Mouse (Mus musculus) thymus, adult 2 months (tissue): ENCODE results near the gene Gm14496.

ENCODE experiments used
- CTCF ChIP-seq: fragments of 200-500 bp; IDR thresholded peaks from 2 replicates; pipeline ENCODE4 v1.5.1; 2012; ENCODE audit warnings: mild to moderate bottlenecking, control low read depth, low read length, moderate library complexity, borderline replicate concordance; ENCODE audit not compliant: control insufficient read depth, poor library complexity, insufficient read depth; ENCODE audit errors: extremely low read depth
- POLR2A ChIP-seq: fragments of 200-500 bp; IDR thresholded peaks from 2 replicates; pipeline ENCODE4 v1.6.1; 2012; ENCODE audit warnings: mild to moderate bottlenecking, low read length, control low read depth, moderate library complexity; ENCODE audit not compliant: control insufficient read depth, poor library complexity, insufficient read depth; ENCODE audit errors: extremely low read depth

DNA sequence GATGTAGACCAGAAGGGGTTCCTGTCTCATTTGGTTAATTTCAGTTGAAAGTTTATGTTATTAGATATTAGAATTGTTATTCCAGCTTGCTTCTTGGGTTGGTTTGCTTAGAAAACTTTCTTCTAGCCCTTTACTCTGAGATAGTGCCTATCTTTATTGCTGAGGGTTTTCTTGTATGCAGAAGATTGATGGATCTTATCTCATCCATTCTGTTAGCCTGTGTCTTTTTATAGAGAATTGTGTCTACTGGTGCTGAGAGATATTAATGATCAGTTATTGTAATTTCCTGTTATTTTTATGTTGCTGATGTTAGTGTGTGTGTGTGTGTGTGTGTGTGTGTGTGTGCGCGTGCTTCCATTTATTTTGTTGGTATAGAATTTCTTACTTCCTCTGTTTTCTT is 21.7 kb upstream of the Gm14496 start:
- TF ChIP-seq CTCF (no peak), POLR2A (no peak)
